Mouse (Mus musculus) frontal cortex, adult 2 months (tissue): ENCODE measurements around the gene Ripor3. TPM values are rescaled to one million over a fixed set of nuclear protein-coding genes. Genes with fewer than 3 reads are reported as not detected.

Experiments used
- DNase-seq, 2 experiments: peaks; one replicate each; pipeline ENCODE4 v3.0.0; 2022; ENCODE audit warnings: low spot score in 1 of 2; ENCODE audit errors: extremely low spot score in 1 of 2
- polyA plus RNA-seq: library from polyadenylated mRNA; depleted of rRNA; stranded (reverse); fragments of >200 nt; gene quantifications from 2 replicates; pipeline ENCODE4 v1.2.3, GENCODE M21; 2012; rRNA removed

Ripor3 gene
- polyA plus RNA-seq, 1 experiment = 1.2 TPM

GRCm38 (mm10) chr2:167938786-167939185 lies 71.6 kb downstream of the Ripor3 start:
- DNase-seq = no peak

GRCm38 (mm10) chr2:167935956-167936355 lies 74.5 kb downstream of the Ripor3 start:
- no peak for DNase-seq

DNA sequence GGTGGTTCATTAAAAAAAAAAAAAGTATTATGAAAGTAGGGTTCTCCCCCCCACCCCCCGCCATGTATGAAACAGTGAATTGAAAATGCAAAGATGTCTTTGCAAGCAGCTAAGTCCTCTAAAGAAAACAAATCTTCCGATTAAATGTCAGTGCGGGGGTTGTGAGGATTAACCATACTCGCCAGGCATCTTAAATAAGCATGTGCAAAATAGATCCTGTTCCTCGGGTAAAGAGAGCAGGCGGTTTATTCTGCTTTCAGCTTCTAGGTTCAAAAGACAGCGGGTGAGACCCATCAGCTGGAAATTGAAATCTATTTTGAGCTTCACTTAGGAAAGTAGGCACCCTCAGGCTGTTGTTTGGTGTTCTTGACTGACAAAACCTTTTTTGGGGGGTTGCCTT lies 77.0 kb downstream of the Ripor3 start:
- DNase-seq = peak in 1 of 2 experiments; percentile 64

DNA sequence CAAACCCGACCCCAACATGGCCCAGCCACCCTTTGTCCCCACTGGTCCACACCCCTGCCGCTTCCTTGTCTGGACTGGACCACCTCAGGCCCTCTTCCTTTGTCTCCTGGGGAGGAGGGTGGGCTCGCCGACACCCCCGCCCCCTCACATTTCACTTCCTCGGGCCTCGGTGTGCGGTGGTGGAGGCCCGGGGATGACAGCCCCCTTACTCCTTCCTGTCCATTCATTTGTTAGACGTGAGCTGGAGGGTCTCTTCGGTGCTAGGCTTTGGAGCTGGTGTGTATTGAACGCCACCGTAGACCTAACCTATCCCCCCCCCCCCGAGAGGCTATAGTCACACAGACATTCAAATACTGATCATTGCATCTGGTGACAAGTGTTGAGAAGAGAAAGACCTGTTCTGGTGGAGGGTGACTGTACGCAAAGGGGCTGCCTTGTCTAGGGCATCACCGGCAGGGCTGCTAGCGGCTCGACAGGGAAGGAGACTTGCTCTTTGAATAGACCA lies 77.6 kb downstream of the Ripor3 start:
- DNase-seq = no peak

DNA sequence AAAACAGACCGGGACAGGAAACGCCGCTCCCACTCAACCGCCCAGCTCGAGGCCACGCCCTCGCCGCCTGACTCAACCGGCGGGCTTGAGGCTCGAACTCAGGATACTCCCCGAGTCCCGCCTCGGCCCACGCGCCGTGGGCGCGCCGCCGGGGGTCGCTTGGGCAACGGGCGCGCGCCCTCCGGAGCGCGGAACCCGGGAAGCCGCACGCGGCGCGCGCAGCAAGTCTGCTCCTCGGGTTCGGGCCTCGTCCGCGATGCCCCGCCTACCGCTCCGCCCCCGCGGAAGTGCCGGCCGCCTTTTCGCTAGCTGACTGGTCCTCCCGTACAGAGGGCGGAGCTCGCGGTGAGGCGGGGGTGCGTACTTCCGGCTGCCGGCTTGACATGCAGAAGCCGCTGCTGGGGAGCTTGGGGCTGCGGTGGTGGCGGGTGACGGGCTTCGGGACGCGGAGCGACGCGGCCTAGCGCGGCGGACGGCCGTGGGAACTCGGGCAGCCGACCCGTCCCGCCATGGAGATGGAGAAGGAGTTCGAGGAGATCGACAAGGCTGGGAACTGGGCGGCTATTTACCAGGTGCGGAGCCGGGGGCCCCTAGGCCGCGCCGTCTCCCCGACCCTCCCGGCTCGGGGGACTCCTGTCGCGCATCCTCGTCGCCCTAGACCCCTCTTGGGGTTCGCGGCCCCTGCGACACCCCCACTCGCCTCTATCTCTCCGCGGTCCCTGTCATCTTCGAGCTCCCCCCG lies 78.3 kb downstream of the Ripor3 start, which contains the start of gene Ptpn1:
Ptpn1 (plus strand) TSS at position 73 of the 742 bp plus-strand sequence.
- DNase-seq = peak; percentile 95 to 98

DNA sequence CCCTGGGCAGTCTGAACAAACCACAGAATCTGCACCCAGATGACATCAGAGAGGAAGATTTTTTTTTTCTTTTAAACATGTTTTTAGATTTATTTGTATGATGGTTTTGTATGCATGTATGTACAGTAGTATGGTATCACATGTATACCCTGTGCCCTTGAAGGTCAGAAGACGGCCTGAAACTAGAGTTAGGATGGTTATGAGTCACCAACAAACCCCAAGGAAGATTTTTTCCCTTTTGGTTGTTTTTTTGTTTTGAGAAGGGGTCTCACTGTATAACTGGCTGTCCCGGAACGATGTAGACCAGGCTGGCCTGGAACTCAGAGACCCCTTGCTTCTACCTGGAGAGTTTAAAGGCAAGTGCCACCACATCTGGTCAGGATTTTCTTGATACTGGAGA lies 79.4 kb downstream of the Ripor3 start:
- no peak for DNase-seq

Other genes starting within 250 kb of the Ripor3 start
- gene Ptpn1, start 78.6 kb downstream of the Ripor3 start, polyA plus RNA-seq = 45.7 and 45.8 TPM in 2 replicates
- gene Pard6b, start 70.4 kb upstream of the Ripor3 start, polyA plus RNA-seq = 3.9 and 4.1 TPM in 2 replicates
- gene Adnp, start 196.5 kb upstream of the Ripor3 start, polyA plus RNA-seq = 33.8 and 43.5 TPM in 2 replicates
- gene Gm20716, start 219.7 kb upstream of the Ripor3 start, polyA plus RNA-seq = 39.3 and 41.5 TPM in 2 replicates
- 21.8 and 24.6 TPM in 2 replicates for gene Dpm1, start 220.0 kb upstream of the Ripor3 start, polyA plus RNA-seq
- gene Mocs3, start 220.0 kb upstream of the Ripor3 start, polyA plus RNA-seq = 11.8 and 13.0 TPM in 2 replicates